Mouse (Mus musculus): ENCODE results near the gene Wdr62. TPM values are rescaled to one million over a fixed set of nuclear protein-coding genes. Genes with fewer than 3 reads are reported as not detected.

Gene Wdr62
- polyA plus RNA-seq, 1 experiment from 2014 or later = 2.4 TPM

DNA sequence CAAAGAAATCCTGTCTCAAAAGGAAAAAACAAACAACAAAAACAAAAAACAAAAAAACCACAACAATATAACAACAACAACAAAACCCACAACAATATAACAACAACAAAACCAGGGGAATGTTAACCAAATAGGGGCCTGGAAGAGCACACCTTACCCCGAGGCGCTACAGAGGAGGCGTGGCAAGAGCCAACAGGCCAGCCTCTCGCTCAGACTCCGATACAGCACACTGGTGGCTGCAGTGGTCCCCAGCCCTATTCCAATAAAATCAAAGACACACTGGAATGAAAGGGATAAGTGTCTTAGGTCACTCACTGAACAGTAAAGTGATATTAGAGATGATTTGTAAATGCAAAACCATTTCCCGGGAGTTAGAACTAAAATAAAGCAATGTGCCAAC, 683 bp downstream of the Wdr62 start:
- TF ChIP-seq EP300 (optimal IDR thresholded peaks at IDR 0.05) = no peak
- no peak for TF ChIP-seq CTCF (IDR thresholded peaks at IDR 0.05; ENCODE audit: low read depth)
- Histone ChIP-seq H3K36me3 (ENCODE audit: control insufficient read depth, insufficient read depth, low read length) (no peaks in the 10 kb centered on the region), H3K4me2 (replicated peaks; ENCODE audit: low read depth) (peak overlapping the region; percentile 85), H3K27me3 (ENCODE audit: control insufficient read depth, insufficient read depth, low read length) (no peaks in the 10 kb centered on the region), H3K9ac (ENCODE audit: low read length) (peak overlapping the region; percentile 67), H3K27ac (replicated peaks) (no peak overlapping the region), H3K4me3 (ENCODE audit: low read depth, low read length) (peak overlapping the region; percentile 77), H3K9me3 (ENCODE audit: control insufficient read depth, low read length) (no peaks in the 10 kb centered on the region), H3K4me1 (replicated peaks; ENCODE audit: control insufficient read depth, insufficient read depth) (no peaks in the 10 kb centered on the region)
- peak; percentile 18 for DNase-seq (ENCODE audit: low spot score)
- 0% methylated on average over 6 of the region's 6 CpGs for WGBS
- ATAC-seq (ENCODE audit: low FRiP score, low TSS enrichment) = no peak

DNA sequence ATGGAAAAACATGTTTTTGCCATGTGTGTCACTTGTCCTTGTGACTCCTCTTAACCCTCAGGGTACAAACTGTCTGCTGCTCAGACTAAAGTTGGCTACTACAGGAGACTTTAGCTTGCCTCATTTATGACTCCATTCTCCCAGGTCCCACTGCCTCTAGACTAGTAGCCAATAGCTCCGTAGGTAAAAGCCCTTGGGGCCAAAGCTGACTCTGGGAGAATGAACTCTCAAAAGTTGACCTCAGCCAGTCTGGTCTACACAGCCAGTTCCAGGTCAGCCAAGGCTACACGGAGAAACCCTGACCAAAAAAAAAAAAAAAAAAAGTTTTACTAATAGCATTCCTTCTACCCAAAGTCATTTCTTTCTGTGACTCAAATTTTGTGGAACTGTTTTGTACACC, 1.3 kb downstream of the Wdr62 start:
- WGBS = 32% methylated on average over 2 of the region's 2 CpGs
- H3K9me3 ChIP-seq (ENCODE audit: control insufficient read depth, low read length) = no peaks in the 10 kb centered on the region
- H3K4me2 ChIP-seq (replicated peaks; ENCODE audit: low read depth) = no peak overlapping the region
- no peak overlapping the region for H3K4me3 ChIP-seq (ENCODE audit: low read depth, low read length)
- no peak overlapping the region for H3K27ac ChIP-seq (replicated peaks)
- no peaks in the 10 kb centered on the region for H3K36me3 ChIP-seq (ENCODE audit: control insufficient read depth, insufficient read depth, low read length)
- TF ChIP-seq CTCF (IDR thresholded peaks at IDR 0.05; ENCODE audit: low read depth) (no peak), EP300 (optimal IDR thresholded peaks at IDR 0.05) (no peak)
- no peaks in the 10 kb centered on the region for H3K27me3 ChIP-seq (ENCODE audit: control insufficient read depth, insufficient read depth, low read length)
- H3K4me1 ChIP-seq (replicated peaks; ENCODE audit: control insufficient read depth, insufficient read depth) = no peaks in the 10 kb centered on the region
- H3K9ac ChIP-seq (ENCODE audit: low read length) = no peak overlapping the region
- DNase-seq (ENCODE audit: low spot score) (no peak), ATAC-seq (ENCODE audit: low FRiP score, low TSS enrichment) (no peak)

DNA sequence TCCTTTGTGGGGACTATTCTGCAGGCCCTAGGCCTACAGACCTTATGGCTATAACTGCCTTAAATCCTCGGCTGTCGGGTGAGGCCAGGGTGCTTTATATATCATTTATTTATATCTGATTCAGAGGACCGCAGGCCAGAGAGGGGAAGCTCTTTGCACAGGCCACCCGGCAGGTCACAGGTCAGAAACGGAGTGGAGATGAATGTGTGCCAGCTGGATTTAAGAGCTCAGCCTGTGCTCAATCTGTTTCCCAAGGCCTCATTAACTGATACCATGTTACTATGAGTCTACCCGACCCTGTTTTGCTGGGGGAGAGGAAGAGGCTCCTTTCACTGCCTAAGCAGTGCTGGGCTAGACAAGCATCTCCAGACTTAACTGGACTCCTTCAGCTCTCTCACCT, 5.8 kb downstream of the Wdr62 start:
- no peak for DNase-seq (ENCODE audit: low spot score)
- no peaks in the 10 kb centered on the region for H3K9me3 ChIP-seq (ENCODE audit: control insufficient read depth, low read length)
- no peak for ATAC-seq (ENCODE audit: low FRiP score, low TSS enrichment)
- H3K9ac ChIP-seq (ENCODE audit: low read length) = no peak overlapping the region
- no peak overlapping the region for H3K4me2 ChIP-seq (replicated peaks; ENCODE audit: low read depth)
- TF ChIP-seq CTCF (IDR thresholded peaks at IDR 0.05; ENCODE audit: low read depth) (no peak), EP300 (optimal IDR thresholded peaks at IDR 0.05) (no peak)
- 41% methylated on average over 6 of the region's 6 CpGs for WGBS
- H3K36me3 ChIP-seq (ENCODE audit: control insufficient read depth, insufficient read depth, low read length) = no peaks in the 10 kb centered on the region
- no peak overlapping the region for H3K4me3 ChIP-seq (ENCODE audit: low read depth, low read length)
- H3K4me1 ChIP-seq (replicated peaks; ENCODE audit: control insufficient read depth, insufficient read depth) = no peaks in the 10 kb centered on the region
- H3K27ac ChIP-seq (replicated peaks) = no peak overlapping the region
- no peaks in the 10 kb centered on the region for H3K27me3 ChIP-seq (ENCODE audit: control insufficient read depth, insufficient read depth, low read length)

DNA sequence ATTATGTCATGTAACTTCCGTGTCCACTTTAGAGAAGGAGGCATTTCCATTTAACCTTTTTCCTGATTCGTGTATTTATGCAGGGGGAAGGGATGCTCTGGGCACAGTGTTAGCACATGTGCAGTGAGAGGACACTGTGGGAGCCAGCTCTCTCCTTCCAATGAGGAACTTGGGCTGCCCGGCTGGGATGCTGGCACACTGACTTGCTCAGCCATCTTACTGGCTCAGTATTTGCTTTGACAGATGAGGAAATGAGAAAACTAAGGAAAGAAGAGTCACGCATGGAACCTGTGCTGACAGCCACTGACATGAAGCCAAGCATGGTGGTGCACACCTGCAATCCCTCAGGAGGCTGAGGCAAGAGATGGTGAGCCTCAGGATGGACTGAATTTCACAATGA, 10.6 kb downstream of the Wdr62 start:
- WGBS = 79% methylated on average over 4 of the region's 4 CpGs
- Histone ChIP-seq H3K36me3 (ENCODE audit: control insufficient read depth, insufficient read depth, low read length) (no peaks in the 10 kb centered on the region), H3K27me3 (ENCODE audit: control insufficient read depth, insufficient read depth, low read length) (no peaks in the 10 kb centered on the region), H3K9ac (ENCODE audit: low read length) (no peak overlapping the region), H3K4me1 (replicated peaks; ENCODE audit: control insufficient read depth, insufficient read depth) (no peaks in the 10 kb centered on the region), H3K27ac (replicated peaks) (no peak overlapping the region), H3K4me3 (ENCODE audit: low read depth, low read length) (no peak overlapping the region), H3K4me2 (replicated peaks; ENCODE audit: low read depth) (no peak overlapping the region), H3K9me3 (ENCODE audit: control insufficient read depth, low read length) (no peaks in the 10 kb centered on the region)
- ATAC-seq (ENCODE audit: low FRiP score, low TSS enrichment) (no peak), DNase-seq (ENCODE audit: low spot score) (no peak)
- TF ChIP-seq CTCF (IDR thresholded peaks at IDR 0.05; ENCODE audit: low read depth) = no peak
- no peak for TF ChIP-seq EP300 (optimal IDR thresholded peaks at IDR 0.05)

DNA sequence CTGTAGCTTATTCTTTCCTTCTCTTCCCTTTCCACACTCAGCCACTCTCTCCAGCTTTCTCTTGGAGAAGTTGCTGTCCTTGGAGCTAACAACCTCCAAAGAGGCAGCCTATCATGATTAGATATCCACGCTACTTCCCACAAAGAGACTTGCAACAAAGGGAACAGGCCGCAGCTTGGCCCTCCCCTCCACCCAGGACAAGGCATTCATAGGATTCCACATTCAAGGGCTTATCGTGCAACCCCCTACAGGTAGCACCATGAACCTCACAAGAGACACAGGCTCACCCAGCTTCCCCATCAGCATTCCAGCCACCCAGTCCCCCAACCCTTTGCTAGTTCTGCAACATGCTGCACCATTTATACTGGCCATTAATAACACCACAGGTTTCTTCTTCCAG, 13.4 kb downstream of the Wdr62 start:
- WGBS = 79% methylated on average over 3 of the region's 3 CpGs
- TF ChIP-seq CTCF (IDR thresholded peaks at IDR 0.05; ENCODE audit: low read depth) = no peak
- no peak for TF ChIP-seq EP300 (optimal IDR thresholded peaks at IDR 0.05)
- H3K9ac ChIP-seq (ENCODE audit: low read length) = no peak overlapping the region
- H3K4me3 ChIP-seq (ENCODE audit: low read depth, low read length) = no peak overlapping the region
- H3K27ac ChIP-seq (replicated peaks) = no peak overlapping the region
- H3K4me1 ChIP-seq (replicated peaks; ENCODE audit: control insufficient read depth, insufficient read depth) = no peaks in the 10 kb centered on the region
- no peak overlapping the region for H3K4me2 ChIP-seq (replicated peaks; ENCODE audit: low read depth)
- no peak for DNase-seq (ENCODE audit: low spot score)
- ATAC-seq (ENCODE audit: low FRiP score, low TSS enrichment) = no peak
- H3K27me3 ChIP-seq (ENCODE audit: control insufficient read depth, insufficient read depth, low read length) = no peaks in the 10 kb centered on the region
- no peaks in the 10 kb centered on the region for H3K9me3 ChIP-seq (ENCODE audit: control insufficient read depth, low read length)
- H3K36me3 ChIP-seq (ENCODE audit: control insufficient read depth, insufficient read depth, low read length) = no peaks in the 10 kb centered on the region

DNA sequence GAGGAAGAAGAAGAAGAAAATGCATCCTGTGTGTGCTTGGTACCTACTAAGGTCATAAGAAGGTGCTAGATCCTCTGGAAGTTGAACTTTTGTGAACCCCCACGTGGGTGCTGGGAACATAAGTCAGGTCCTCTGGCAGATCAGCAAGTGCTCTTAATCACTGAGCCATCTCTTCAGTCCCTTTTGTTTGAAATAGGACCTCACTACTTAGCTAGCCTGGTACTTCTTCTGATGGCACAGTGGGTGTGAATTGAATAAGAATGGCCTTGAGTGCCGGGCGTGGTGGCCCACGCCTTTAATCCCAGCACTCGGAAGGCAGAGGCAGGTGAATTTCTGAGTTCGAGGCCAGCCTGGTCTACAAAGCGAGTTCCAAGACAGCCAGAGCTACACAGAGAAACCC, 14.3 kb downstream of the Wdr62 start:
- Histone ChIP-seq H3K27me3 (ENCODE audit: control insufficient read depth, insufficient read depth, low read length) (no peaks in the 10 kb centered on the region), H3K36me3 (ENCODE audit: control insufficient read depth, insufficient read depth, low read length) (no peaks in the 10 kb centered on the region), H3K4me2 (replicated peaks; ENCODE audit: low read depth) (no peak overlapping the region), H3K4me1 (replicated peaks; ENCODE audit: control insufficient read depth, insufficient read depth) (no peaks in the 10 kb centered on the region), H3K27ac (replicated peaks) (no peak overlapping the region), H3K9ac (ENCODE audit: low read length) (no peak overlapping the region), H3K4me3 (ENCODE audit: low read depth, low read length) (no peak overlapping the region), H3K9me3 (ENCODE audit: control insufficient read depth, low read length) (no peaks in the 10 kb centered on the region)
- DNase-seq (ENCODE audit: low spot score) (no peak), ATAC-seq (ENCODE audit: low FRiP score, low TSS enrichment) (no peak)
- TF ChIP-seq CTCF (IDR thresholded peaks at IDR 0.05; ENCODE audit: low read depth) = no peak
- no peak for TF ChIP-seq EP300 (optimal IDR thresholded peaks at IDR 0.05)
- 88% methylated on average over 7 of the region's 7 CpGs for WGBS
